37 mouse cellular contexts compared by ENCODE assay signal in the genomic region with DNA sequence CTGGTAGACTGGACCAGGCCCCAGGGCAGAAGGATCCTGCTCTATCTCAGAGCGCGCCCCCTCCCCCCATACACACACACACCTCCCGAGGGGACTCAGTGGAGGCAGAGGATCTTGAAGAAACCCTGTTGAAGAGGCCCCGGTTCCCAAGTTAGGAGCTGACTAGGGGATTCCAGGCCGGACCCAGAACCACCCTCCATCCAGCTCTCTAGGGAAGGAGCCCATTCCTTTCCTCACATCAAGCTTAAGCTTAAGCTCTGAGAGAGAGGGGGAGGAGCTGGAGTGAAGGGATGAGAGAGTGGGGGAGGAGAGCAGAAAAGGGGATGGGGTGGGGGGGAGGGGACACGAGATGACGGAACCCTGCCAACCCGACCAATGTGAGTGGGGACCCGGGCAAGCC. TPM values are rescaled to one million over a fixed set of nuclear protein-coding genes. Genes with fewer than 3 reads are reported as not detected.
"Had no signal": no experiment of that assay in that cellular context is flagged by ENCODE, and none has a peak within 500 bp of the region (broad histone marks: within the 10 kb centered on the region; RNA-seq: fewer than 3 reads in every experiment).

No protein-coding gene starts in this region.

- H3K4me3 ChIP-seq: heart, adult 2 months; heart, embryonic 13.5 days; heart, embryonic 15.5 days; hindbrain, embryonic 13.5 days; hindbrain, embryonic 15.5 days; limb, embryonic 12.5 days; liver, embryonic 12.5 days had no signal

- H3K27ac ChIP-seq: heart, adult 2 months; heart, embryonic 13.5 days; heart, embryonic 15.5 days; hindbrain, embryonic 13.5 days; hindbrain, embryonic 15.5 days; hindbrain, postnatal 0 days; limb, embryonic 12.5 days; liver, embryonic 12.5 days had no signal

- H3K4me2 ChIP-seq: heart, embryonic 11.5 days; heart, embryonic 13.5 days; heart, embryonic 15.5 days; hindbrain, embryonic 13.5 days; hindbrain, embryonic 15.5 days; limb, embryonic 12.5 days; liver, embryonic 12.5 days had no signal

- H3K36me3 ChIP-seq: hindbrain, embryonic 15.5 days had no signal

- H3K9ac ChIP-seq: heart, embryonic 13.5 days; heart, embryonic 15.5 days; hindbrain, embryonic 13.5 days; hindbrain, embryonic 15.5 days; limb, embryonic 12.5 days; liver, embryonic 12.5 days had no signal

- H3K27me3 ChIP-seq: heart, embryonic 13.5 days; heart, embryonic 15.5 days; hindbrain, embryonic 13.5 days; hindbrain, embryonic 15.5 days; limb, embryonic 12.5 days; liver, embryonic 12.5 days had no signal

- ATAC-seq: hindbrain, postnatal 0 days; intestine, embryonic 16.5 days; liver, embryonic 12.5 days had no signal

- DNase-seq: gastrocnemius, postnatal 14 days; gastrocnemius, postnatal 36 days; heart, adult 11 months; heart, adult 2 months; heart, postnatal 14 days; heart, postnatal 36 days; kidney, adult 11 months; kidney, adult 2 months; kidney, adult 9 months; kidney, postnatal 14 days; kidney, postnatal 36 days; layer of hippocampus, adult 9-11 months; layer of hippocampus, postnatal 36 days; left cerebral cortex, postnatal 4 days had no signal

- H3K9me3 ChIP-seq: heart, embryonic 15.5 days; hindbrain, embryonic 13.5 days; hindbrain, embryonic 15.5 days; liver, embryonic 12.5 days had no signal

- H3K4me1 ChIP-seq: heart, embryonic 13.5 days; heart, embryonic 15.5 days; hindbrain, embryonic 15.5 days; limb, embryonic 12.5 days; liver, embryonic 12.5 days had no signal

RNA-seq across cellular contexts. Expression of a gene that starts 43.6 kb away (rescaled TPM):
- total RNA-seq: gastrocnemius, adult 18-20 months; gastrocnemius, adult 8-10 months; gastrocnemius, postnatal 14 days; gastrocnemius, postnatal 36 days; heart, adult 2 months; heart, postnatal 14 days; heart, postnatal 36 days; hindbrain, postnatal 0 days; layer of hippocampus, adult 18-20 months; layer of hippocampus, adult 8-10 months; layer of hippocampus, postnatal 14 days; layer of hippocampus, postnatal 36 days; left cerebral cortex, adult 18-20 months; left cerebral cortex, adult 8-10 months; left cerebral cortex, postnatal 10 days; left cerebral cortex, postnatal 25 days; left cerebral cortex, postnatal 4 days had no signal
- polyA plus RNA-seq: hindbrain, embryonic 11.5 days; hindbrain, embryonic 13.5 days; hindbrain, embryonic 15.5 days; hindbrain, postnatal 0 days; limb, embryonic 12.5 days; limb, embryonic 14.5 days; liver, adult 2 months had no signal

RNA-seq across cellular contexts. Expression of a gene that starts 47.5 kb away (rescaled TPM):
- total RNA-seq: gastrocnemius, adult 18-20 months; gastrocnemius, adult 8-10 months; gastrocnemius, postnatal 36 days; hematopoietic stem cell, adult 5-6 weeks; layer of hippocampus, adult 18-20 months; layer of hippocampus, adult 8-10 months; layer of hippocampus, postnatal 36 days; liver, adult 2 months had no signal
- polyA plus RNA-seq: large intestine, adult 2 months; liver, adult 2 months had no signal
